Mouse (Mus musculus): ENCODE results near the gene Tecta. TPM values are rescaled to one million over a fixed set of nuclear protein-coding genes. Genes with fewer than 3 reads are reported as not detected.

The Tecta gene
- under 1 TPM in 1 of 2 experiments, not detected in 1; 0.23 TPM for polyA plus RNA-seq (2017; shearing (Covaris generic))

GRCm38 (mm10) chr9:42399829-42400228 is at the start of gene Tecta:
Gene Tecta (minus strand): TSS chr9:42399929.

Other genes starting within 250 kb of the Tecta start
- gene Sc5d, start 135.7 kb downstream of the Tecta start, polyA plus RNA-seq (2017; shearing (Covaris generic)) = 100 to 1,000 TPM in 1 of 2 experiments, 10 to 100 TPM in 1; 63.6 to 104 TPM
- 10 to 100 TPM; 19.9 TPM for gene Tbcel, start 107.9 kb upstream of the Tecta start, polyA plus RNA-seq (2017; shearing (Covaris generic))